Mouse (Mus musculus): ENCODE data around the gene Phyhd1. TPM values are rescaled to one million over a fixed set of nuclear protein-coding genes. Genes with fewer than 3 reads are reported as not detected.

The Phyhd1 gene
- 10 to 100 TPM; 16.6 to 22.2 (median 19.5) TPM for total RNA-seq (2022)

DNA sequence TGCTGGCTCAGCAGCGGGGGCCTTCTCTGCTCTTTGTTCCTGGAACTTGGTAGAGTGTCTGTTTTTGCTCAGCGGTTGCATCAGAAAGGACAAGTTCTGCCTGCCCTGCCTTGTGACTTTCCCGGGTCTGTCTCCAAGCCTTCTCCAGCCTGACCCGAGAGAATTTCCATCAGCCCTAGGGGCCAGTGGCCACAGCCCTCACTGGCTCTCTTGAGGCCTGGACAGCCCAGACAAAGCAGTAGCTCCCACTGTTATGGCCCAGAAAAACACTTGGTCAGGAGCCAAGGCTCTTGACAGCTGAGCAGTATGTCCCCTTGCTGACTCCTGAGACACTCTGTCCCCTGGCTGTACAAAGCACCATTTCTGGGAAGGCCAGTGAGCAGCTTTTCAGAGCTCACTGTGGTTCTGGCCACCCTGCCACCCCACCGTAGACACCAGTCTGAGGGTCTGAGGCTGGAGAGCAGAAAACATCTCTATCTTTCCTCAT lies at the start of gene Phyhd1:
Gene Phyhd1, plus strand, starts transcription at position 437 of the 487 bp plus-strand sequence.
- DNase-seq (ENCODE audit: low spot score in 2 of 2) = peak in 1 of 2 experiments; percentile 70

DNA sequence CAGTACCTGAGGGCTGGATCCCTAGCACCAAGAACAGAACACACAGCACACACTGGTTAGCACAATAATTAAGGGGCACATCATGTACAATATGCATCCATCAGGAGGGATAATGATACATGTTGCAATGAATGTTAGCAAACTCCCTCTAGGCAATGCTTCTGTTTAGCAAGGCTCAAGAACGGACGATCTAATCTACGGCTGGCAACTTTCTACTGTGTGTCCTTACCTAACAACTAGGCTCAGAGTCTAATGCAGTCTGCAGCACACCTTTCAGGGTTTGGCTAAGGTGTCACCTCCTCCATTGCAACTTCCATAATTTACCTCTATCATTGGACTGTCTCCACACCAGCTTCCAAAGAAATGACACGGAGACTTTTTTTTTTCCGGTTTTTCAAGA lies 49.7 kb upstream of the Phyhd1 start:
- no peak for DNase-seq (ENCODE audit: low spot score in 2 of 2)

DNA sequence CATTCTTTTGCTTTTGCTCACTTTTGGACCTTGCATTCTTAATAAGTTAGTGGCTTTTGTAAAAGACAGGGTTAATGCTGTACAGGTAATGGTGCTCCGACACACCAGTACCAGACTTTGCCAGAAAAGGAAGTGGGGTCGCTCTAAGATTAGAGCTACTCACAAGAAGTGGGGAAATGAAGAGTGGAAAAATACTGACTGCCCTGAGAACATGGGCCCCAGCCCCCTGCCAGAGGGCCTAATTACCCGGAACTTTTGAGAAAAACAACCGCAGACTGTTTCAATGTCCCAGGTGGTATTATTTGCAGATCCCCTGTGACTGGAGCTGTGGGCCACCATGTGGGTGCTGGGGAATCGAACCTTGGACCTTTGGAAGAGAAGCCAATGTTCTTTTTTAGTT lies 30.4 kb upstream of the Phyhd1 start:
- no peak for DNase-seq (ENCODE audit: low spot score in 2 of 2)

DNA sequence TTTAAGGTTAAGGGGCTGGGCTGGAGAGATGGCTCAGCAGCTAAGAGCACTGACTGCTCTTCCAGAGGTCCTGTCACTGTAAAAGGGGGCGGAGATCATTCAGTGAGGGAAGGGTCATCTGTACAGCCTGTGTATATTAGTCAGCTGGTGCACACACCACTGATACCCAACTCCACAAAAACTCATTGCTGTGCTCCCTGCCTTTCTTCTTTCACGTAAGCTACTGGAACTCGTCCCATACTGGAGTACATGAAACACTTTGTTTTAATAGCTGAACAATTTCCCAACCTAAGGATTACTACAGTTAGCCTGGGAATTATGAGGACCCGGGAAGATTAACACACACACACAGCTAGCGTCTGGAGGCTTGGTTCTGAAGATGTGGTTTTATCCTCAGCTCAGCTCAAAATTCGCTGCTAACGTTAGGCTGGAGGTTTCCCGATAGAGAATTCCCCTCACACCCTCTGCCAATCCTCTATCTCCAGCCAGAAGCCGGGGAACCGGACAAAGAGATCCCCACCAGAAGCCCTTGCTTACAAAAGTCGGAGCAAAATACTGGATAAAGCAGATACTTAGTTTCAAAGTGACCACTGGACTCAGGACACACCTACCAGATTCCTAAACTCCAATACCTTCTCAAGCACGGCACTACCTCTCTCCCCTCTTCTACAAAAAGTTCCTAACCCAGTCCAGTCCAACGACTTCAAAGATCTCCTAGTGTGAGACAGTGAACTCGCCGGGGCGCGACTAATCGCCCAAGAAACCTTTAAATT lies 29.4 kb upstream of the Phyhd1 start:
- no peak for DNase-seq (ENCODE audit: low spot score in 2 of 2)

DNA sequence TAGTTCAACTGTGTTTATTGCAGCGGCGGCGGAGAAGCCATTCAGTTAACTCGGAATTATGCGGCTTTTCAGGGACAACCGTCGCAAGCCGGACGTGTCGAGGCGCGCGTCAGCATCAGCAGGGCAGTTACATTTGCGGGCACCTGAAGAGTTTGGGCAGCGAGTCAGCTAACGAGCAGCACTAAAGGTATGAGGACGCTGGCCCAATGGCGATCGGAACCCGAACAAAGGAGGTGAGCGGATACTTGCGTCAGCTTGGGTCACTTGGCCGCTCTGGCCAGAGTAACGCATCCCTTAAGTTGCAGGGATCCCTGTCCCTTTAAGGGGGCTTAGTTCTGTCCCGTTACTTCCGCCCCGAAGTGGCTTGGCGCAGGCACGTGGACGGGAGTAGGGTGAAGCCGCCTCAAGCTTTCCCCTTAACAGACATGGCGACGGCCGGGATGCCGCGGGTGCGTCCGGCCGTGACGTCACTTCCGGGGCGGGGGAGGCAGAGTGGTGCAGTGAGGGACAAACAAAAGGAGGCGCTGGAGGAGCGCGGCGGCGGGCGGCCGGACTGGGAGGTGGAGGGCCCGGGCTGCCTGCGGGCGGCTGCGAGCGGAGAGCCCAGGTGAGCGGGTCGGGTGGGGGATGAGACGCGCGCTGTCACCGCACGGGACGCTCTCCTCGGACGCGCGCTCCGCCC lies 28.7 kb upstream of the Phyhd1 start, which contains the start of gene Lrrc8a:
Gene Lrrc8a, plus strand, starts transcription at position 517 of the 682 bp plus-strand sequence.
- peak; percentile 99 for DNase-seq (ENCODE audit: low spot score in 2 of 2)

DNA sequence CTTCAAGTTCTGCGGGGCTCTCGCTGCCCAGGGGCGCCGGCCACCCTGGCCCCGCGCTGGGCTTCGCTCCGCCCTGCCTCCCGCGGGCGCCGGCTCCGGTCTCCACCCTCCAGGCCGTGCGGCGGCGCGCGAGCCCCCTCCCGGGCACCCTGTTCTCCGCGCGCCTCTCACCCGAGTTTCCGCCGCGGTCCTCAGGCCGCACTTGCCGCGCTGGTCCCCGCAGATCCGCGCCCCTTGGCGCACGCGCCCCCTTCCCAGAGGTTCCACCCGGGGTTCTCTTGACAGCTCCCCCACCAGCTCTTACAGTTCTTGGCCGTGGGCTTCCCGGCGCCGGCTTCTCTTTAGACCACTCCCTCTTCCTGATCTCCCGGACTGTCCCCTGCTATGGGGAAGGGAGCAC lies 28.1 kb upstream of the Phyhd1 start:
- peak in 1 of 2 experiments; percentile 57 for DNase-seq (ENCODE audit: low spot score in 2 of 2)

DNA sequence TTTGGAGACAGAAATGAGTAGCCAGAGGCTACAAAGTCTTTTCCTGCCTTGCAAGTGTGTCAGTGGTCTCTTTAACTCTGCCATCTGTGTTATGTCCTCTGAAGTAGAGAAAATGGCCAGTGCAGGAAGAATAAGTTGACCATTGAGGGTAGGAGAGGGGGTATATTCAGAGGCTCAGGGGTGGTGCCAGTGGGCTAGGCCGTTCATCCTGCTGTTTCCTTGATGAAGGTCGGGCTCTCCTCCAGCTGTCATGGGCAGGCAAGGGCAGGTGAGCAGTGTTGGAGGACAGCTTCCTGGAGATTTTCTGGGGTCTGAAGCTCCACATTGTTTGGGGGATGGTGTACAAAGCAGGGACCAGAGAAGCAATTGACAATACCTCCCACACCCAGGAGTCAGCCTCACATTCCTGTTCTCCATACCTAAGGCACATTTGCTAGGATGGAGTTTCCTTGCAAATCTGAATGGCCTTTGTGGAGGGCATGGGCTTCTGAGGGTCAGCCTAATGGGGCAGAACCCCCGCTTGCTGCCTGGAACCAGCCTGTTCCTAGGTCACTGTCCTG lies 27.0 kb upstream of the Phyhd1 start:
- no peak for DNase-seq (ENCODE audit: low spot score in 2 of 2)

DNA sequence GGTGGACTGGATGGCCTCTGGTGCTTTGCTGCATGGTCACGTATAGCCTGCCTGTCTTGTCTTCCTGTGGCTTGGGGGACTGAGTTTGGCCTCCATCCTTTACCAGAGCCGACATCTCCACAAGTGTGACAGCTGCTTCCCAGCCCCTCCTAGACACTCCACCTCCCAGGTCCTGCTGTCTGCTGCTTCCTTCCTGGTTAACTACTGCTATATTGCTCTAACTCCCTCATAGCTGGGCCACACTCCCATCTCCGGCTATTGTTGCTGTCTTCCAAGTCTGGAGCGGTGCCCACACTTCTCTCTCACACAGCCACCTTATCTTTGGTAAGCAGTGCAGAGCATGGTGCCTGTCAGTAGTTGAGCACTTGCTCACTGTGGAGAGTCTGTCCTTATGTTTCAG lies 26.2 kb upstream of the Phyhd1 start:
- no peak for DNase-seq (ENCODE audit: low spot score in 2 of 2)

DNA sequence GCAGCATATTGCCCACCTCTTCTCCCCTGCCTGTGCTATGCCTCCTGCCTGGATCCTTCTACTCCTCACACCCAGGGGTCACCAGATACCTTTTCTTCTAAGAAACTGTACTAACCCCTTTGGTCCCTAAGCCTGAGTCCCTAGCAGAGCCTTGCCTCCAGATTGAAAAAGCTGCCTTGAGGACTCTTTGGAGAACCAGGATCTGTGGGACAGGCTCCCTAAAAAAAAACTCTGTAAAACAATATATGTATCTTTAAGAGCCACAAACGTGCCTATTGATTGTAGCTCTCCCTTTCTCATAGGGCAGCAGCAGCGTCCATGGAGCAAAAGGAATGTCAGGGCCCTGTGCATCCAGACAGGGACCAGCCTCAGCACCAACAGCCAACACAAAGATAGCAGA lies 25.7 kb upstream of the Phyhd1 start, which contains the start of gene Gm28035:
Gene Gm28035, plus strand, starts transcription at position 301 of the 400 bp plus-strand sequence.
- no peak for DNase-seq (ENCODE audit: low spot score in 2 of 2)

DNA sequence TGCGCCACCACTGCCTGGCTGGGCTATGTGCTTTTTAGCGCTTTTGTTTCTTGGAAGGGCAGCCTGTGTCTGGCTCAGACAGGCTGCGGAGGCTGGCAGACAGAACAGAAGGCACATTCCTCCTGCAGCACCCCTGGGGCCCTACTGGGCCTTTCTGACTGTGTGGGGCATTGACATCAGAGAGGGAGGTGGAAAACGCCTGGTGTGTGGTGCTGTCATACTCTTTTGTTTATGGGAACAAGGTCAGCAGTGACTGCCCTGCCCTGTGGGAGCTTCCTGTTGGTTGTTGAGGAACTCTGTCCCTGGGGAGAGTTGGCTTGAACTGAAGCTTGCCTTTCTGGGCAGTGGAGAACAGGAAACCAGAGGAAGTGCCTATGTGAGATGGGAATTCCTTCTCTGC lies 23.5 kb upstream of the Phyhd1 start:
- DNase-seq (ENCODE audit: low spot score in 2 of 2) = no peak

DNA sequence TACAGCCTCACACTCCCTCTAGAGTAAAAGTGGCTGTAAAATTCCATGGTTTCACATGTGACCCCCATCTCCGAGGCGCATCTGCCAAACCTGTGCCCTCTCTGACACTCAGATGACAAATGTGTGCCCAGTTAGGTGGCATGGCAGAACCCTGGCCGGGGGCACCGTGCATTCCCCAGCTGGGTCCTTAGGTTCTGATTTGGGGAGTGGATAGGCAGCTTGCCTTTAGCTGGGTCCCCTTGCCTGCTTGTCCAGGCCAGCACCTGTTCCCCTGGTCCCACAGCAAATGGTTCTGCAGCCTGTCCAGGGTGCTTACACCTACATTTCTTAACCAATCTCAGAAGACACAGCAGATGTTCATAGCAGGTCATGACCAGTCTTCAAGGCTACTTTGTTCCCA lies 22.6 kb upstream of the Phyhd1 start:
- no peak for DNase-seq (ENCODE audit: low spot score in 2 of 2)

DNA sequence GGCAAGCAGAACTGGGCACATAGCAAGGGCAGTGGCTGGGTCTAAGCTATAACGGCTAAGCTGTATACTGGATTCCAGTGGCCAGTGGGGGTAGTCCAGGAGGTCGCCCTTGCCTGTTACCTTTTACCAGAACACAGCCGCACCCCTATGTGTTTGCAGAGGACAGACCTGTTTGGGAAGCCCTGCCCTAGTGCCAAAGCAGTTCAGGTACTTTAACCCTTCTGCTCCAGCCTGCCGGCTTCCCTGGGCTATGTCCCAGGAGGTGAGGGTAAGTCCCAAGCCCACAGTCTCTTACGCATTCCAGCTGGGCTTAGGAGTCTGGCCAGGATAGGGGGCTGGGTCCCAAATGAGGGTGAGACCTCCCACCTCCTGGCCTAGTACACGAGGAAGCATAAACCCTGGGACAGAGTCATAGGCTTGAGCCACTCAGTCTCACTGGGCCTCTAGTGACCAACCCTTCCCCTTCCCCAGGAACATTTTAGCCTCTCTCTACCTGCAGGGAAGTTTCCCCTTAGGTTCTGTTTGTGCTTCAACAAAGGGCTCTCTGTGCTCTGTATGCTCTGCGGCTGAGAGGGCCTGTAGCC lies 21.3 kb upstream of the Phyhd1 start:
- DNase-seq (ENCODE audit: low spot score in 2 of 2) = no peak

DNA sequence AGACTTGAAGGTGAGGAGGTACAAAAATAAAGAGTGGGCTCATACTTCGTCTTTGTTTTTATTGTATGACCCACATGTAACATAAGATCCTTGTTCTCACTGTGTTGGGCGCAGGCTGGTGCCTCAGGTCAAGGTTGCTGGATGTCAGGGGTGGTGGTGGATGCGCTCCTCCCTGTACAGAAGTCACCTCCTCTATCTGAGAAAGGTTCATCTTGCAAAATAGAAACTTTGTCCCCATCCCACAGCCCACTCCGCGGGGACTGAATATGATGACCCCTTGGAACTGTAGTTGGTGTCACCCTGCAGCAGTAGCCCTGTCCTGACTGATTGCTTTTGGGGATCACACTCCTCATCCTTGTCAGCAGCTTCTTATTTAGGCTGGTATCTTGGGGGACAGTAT lies 19.0 kb upstream of the Phyhd1 start:
- no peak for DNase-seq (ENCODE audit: low spot score in 2 of 2)

DNA sequence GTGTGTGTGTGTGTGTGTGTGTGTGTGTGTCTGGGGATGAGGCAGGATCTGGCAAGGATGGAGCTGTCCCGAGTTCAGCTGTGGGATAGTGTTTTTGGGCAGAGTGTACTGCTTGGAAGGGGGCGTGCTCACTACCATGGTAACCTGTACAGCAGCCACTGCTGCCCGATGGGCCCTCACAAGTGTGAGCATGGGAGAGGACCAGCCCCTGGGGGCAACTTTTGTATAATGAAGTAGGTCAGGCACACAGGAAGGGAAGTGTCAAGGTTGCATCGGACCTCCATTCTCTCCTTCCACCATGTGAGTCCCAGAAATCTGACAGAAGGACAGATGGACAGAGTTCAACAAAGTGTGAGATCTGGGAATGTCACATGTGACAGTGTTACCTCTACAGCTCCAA lies 18.3 kb upstream of the Phyhd1 start:
- DNase-seq (ENCODE audit: low spot score in 2 of 2) = no peak

DNA sequence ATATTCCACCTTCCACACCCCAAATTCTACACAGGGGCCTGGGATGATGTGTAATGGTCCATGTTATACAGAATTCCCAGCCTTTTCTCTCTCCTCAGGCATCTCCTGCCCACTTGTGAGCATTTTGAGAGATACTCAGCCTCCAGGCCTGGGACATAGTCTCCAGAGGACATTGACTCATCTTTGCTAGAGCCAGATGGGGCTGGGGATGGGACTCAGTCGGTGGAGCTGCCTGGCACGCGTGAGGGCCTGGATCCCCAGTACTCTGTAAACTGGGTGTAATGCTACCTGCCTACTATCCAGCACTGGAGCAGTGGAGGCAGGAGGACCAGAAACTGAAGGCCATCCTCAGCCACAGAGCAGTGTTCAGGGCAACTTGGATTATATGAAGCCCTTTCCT lies 16.8 kb upstream of the Phyhd1 start:
- no peak for DNase-seq (ENCODE audit: low spot score in 2 of 2)

DNA sequence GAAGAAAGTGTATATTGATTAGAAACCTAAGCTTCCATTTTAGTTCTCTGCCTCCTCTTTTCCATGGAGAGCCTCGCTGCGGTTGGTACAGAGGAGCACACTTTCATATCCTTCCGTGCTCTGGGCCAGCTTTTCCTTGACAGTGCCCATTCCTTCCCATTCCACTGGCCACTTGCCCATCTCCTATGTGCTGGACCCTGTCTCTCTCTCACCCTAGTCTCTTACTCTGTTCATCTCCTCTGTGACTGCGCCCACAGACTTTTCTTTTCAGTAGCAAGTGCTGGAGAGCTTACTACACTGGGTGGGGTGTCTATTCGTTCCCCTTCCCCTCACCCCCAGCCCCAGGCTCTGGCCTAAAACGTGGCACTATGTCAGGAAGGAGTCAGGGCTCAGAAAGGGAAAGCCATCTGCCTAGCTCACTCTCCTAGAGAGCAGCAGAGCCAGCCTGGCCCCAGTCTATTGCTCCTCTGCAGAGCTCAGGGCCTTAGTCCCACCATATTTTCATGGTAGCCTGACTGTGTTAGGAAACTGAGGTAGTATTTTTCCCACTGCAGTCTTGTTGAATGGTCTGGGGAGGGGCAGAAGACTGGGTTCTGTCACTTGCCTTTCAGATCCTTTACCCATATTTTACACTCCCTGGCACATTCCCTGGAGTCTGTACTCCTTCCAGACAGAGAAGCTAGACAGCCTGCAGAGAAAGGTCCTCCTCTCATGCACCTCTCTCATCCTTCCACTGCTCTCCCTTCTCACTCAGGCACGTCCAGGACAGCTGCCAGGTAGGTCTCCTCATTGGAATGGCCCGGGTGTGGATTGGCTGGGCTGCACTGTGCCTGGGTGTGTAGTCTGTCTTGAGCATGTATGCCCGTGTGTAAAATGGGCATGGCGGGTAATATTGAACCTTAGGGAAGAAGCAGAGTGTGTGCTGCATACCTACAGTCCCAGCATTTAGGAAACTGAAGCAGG lies 15.6 kb upstream of the Phyhd1 start:
- DNase-seq (ENCODE audit: low spot score in 2 of 2) = no peak

DNA sequence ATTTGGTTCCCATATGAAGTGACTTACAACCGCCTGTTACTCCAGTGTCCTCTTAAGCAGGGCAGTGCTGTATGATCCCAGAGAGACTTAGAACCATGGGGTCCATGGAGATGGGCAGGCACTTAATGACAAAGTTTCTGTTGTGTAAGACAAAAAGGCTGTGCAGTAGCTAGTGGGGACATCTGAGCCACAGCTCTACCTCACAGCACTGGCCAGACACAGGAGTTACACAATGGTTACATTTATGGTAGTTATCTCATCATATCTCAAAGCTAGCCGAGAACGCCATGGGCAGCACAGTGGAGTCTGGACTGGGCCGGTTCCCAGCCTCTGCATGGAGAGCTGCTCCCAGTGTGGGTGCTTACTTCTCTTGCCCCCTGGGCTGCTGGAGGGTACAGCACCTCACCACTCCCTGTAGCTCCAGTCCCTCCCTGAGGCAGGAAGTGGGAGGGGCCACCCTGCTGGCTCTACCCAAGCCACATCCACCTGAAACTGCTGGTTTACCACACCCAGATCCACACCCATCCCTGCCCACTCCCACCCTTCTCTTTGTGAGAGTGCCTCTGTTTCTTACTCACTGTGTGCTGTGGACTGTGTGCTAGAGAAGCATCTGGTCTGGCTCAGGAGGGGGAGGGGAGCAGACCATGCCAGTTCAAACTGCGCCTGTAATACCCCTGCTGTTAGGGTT lies 14.4 kb upstream of the Phyhd1 start:
- DNase-seq (ENCODE audit: low spot score in 2 of 2) = no peak

DNA sequence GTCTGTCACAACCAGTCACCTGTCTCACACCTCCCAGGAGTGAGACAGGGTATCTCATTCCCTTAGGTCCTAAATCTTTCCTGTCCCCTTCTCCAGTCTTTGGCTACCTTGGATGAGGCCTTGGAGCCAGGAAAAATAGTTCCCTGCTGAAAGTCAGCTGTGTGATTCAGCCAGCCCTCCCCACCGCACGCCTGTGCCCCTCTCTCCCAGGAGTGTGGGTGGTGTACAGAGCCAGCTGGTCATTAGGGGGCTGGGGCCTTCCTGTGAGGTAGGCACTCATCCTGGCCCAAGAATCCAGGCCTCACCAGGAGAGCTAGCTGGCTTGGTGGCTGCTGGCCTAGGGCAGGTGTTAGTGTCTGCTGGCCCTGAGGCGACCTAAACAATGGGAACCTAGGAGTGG lies 13.5 kb upstream of the Phyhd1 start:
- no peak for DNase-seq (ENCODE audit: low spot score in 2 of 2)

DNA sequence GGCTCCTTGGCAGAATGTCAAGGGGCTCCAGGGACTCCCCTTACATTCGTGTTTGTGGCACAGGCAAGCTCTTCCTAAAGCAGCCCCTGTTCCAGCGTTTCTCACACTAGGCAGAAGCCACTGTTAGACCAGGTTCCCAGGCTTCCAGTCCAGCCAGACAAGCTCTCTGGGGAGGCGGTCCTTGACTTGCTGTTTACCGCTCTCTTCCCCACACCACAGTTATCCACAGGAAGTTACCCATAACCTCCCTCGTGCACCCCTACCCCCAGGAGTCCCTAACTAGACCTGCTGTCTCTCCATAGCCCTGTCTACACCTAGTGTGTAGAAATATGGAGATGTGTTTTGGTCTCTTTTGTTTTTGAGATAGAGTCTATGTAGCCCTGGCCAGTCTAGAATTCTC lies 12.2 kb upstream of the Phyhd1 start:
- DNase-seq (ENCODE audit: low spot score in 2 of 2) = no peak

Data from left cerebral cortex, adult 8-10 months (tissue).